Mouse (Mus musculus) lung, postnatal 36 days (tissue): ENCODE results near the gene Pfdn5.

Experiments used
- DNase-seq: peaks from one replicate; pipeline ENCODE4 v3.0.0; 2022; ENCODE audit warnings: mixed read lengths

Gene Pfdn5

GRCm38 (mm10) chr15:102335925-102336324 lies 10.0 kb downstream of the Pfdn5 start:
- DNase-seq, result peak; percentile 41

- DNase-seq, result no peak
Measured at GRCm38 (mm10) chr15:102336946-102337345, 11.0 kb downstream of the Pfdn5 start.

GRCm38 (mm10) chr15:102339612-102340011 lies 13.7 kb downstream of the Pfdn5 start:
- DNase-seq, result no peak

GRCm38 (mm10) chr15:102341580-102341979 lies 15.7 kb downstream of the Pfdn5 start:
- peak; percentile 77 for DNase-seq

DNA sequence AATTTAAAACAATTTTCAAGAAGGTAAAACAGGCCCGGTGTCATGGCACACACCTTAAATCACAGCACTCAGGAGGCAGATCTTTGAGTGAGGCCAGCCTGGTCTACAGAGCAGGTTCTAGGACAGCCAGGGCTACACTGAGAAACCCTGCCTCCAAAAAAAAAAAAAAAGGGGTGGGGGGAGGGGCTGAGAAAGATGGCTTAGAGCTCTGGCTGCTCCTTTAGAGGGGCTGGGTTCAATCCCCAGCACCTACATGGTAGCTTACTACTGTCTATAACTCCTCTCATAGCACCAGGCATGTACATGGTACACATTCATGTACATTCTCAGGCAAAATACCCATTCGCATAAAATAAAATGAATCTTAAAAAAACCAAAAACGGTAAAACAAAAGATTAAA lies 18.6 kb downstream of the Pfdn5 start:
- DNase-seq, result no peak

GRCm38 (mm10) chr15:102346444-102346843 lies 20.5 kb downstream of the Pfdn5 start:
- no peak for DNase-seq

GRCm38 (mm10) chr15:102350138-102350941 lies 24.4 kb downstream of the Pfdn5 start, which contains the start of gene Aaas:
Gene Aaas (minus strand): TSS chr15:102350771.
- peak; percentile 97 for DNase-seq

GRCm38 (mm10) chr15:102350942-102351291 lies 25.0 kb downstream of the Pfdn5 start:
- no peak for DNase-seq

GRCm38 (mm10) chr15:102352177-102352576 lies 26.3 kb downstream of the Pfdn5 start:
- DNase-seq, result peak; percentile 13

DNA sequence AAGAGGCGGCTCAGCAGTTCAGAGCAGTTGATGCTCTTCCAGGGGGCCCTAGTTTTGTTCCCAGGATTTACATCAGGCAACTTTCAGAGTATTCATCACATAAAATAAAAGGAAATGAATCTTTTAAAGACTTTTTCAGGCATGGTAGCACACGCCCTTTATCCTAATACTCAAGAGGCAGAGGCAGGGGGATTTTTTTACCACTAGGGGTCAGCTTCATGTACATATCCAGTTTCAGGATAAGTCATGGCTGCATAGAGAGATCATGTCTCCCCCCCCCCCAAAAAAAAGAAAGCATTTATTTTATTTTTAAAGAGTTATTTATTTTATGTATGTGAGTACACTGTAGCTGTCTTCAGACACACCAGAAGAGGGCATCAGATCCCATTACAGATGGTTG lies 28.1 kb downstream of the Pfdn5 start:
- DNase-seq, result no peak

DNA sequence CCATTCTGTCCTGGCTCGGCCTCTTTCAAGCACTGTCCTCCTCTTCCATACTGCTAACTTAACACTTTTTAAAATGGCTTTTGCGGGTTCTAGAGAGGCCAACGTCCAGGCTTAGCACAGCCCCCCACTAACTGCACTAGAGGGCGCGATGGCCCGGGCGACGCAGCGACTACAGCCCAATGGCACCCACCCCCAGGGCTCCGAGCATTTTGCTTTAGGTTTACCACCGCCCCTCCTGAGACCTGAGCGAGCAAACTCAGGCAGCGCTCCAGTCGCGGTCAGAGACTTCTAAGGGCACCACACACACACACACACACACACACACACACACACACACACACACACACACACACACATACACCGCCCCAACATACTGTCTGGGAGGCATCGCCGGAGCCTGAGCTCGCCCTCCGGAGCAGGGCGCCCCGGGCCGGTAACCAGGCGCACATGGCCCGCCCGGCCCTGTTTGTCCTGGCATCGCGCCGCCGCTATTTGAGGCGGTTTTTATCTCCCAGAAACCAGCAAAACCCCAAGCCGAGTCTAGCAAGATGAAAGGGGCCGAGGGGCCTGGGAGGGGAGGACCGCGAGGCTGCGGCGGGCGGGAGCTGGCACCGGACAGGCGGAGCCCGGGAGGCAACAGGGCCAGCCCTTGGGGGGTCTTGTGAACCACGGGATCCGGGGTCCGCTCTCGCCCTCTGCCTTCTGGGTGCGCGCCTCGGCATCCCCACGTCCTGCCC lies 29.4 kb downstream of the Pfdn5 start:
- DNase-seq, result peak; percentile 40

DNA sequence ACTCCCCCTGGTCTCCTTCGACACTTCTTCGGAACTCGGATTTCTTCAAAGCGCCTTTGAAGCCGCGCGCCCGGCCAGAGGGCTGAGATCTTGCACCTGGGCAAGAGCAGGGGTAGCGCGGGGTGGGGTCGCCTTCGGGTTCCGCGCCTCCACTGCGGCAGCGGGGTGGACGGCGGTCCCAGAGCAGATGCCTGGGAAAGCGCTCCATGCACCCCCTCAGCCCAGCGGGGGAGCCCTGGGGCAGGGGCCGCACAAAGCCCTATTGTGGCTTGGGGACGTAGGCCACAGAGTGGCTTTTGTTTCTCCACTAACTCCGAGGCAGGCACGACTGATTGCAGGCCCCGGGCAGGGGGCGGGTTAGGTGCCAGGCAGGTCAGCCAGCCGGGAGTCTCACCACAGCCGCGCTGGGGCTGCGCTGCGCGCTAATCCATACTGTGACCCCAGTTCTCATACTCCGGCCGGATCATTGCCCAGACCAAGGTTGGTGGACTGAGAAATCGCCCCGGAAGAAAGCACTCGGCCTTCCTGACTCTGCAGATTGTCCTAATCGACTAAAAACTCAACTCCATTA lies 30.0 kb downstream of the Pfdn5 start:
- DNase-seq, result no peak

GRCm38 (mm10) chr15:102356501-102357325 lies 30.8 kb downstream of the Pfdn5 start:
- DNase-seq, result no peak

- DNase-seq, result no peak
Measured at GRCm38 (mm10) chr15:102358126-102358525, 32.2 kb downstream of the Pfdn5 start.

GRCm38 (mm10) chr15:102358834-102359233 lies 32.9 kb downstream of the Pfdn5 start:
- DNase-seq, result no peak

- DNase-seq, result no peak
Measured at GRCm38 (mm10) chr15:102362648-102363047, 36.7 kb downstream of the Pfdn5 start.

DNA sequence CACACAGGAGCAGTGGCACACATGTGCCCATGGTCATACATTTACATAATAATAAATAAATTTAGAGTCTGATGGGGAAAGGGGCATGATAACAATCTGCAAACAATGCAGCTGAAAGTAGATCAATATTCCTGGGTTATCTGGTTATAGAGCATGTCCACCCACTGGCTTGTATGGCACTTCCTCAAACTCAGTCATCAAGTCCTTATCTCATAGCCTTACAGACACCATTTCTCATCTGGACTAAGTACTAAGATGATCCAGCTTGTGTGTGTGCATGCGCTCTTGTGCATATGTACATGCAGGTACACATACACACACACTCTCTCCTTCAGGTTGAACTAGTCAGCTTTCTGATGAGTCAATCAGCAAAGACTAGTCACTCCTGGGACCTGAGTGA lies 38.8 kb downstream of the Pfdn5 start:
- no peak for DNase-seq

- no peak for DNase-seq
Measured at GRCm38 (mm10) chr15:102366238-102366637, 40.3 kb downstream of the Pfdn5 start.

- no peak for DNase-seq
Measured at GRCm38 (mm10) chr15:102366733-102367344, 40.9 kb downstream of the Pfdn5 start, which contains the start of gene Sp7. Gene Sp7 (minus strand): TSS chr15:102367182.

- DNase-seq, result no peak
Measured at GRCm38 (mm10) chr15:102369972-102370371, 44.1 kb downstream of the Pfdn5 start.

DNA sequence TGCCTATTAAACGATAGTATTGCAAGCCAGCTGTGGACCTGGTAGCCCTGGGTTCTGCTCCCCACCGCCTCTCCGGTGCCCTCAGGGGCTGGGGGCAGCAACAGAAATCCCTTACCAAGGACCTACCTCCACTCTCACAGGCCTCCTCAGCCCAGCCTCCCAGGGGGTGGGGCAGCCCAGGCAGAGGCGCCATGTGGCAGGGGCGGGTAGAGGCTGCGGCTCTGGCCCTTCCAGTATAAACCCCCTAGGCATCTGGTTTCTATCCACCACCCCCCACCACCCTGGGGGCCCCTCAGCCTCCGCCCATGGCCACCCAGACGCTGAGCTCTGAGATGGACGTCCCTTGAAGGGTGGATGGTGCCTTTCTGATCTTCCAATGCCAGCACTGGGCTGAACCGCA lies 44.8 kb downstream of the Pfdn5 start:
- DNase-seq, result no peak

- peak; percentile 53 for DNase-seq
Measured at GRCm38 (mm10) chr15:102376453-102377162, 50.7 kb downstream of the Pfdn5 start.
